Mouse (Mus musculus) lung, postnatal 10 days (tissue): ENCODE data around the gene Chrm5.
A peak's percentile ranks its signal among the peaks of the same experiment; 100 is the strongest.
"Not testable (repeated sequence)": the region's sequence is repeated elsewhere in the genome, so short reads cannot be mapped to it uniquely, and the experiment has no call there.

Source experiments
- DNase-seq: peaks from one replicate; pipeline ENCODE4 v3.0.0; 2021

The Chrm5 gene

DNA sequence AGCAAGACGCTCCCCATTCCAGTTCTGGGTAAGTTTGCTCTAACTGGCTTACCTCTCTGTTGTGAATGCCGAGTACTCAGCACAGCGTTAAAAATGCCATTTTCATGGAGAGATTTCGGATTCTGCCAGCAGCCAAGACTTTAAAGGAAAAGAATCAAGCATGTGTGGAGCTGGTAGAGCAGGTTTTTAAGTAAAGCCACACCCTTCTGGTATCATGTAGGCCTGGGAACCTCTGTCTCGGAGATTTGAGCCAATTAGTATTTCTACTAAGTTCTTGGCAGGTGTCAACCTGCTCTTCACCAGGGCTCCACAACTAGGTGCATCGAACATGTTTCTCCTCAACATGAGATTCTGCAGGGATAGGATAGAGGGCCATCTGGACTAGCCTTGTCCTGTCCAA lies 4.0 kb downstream of the Chrm5 start:
- no peak for DNase-seq

DNA sequence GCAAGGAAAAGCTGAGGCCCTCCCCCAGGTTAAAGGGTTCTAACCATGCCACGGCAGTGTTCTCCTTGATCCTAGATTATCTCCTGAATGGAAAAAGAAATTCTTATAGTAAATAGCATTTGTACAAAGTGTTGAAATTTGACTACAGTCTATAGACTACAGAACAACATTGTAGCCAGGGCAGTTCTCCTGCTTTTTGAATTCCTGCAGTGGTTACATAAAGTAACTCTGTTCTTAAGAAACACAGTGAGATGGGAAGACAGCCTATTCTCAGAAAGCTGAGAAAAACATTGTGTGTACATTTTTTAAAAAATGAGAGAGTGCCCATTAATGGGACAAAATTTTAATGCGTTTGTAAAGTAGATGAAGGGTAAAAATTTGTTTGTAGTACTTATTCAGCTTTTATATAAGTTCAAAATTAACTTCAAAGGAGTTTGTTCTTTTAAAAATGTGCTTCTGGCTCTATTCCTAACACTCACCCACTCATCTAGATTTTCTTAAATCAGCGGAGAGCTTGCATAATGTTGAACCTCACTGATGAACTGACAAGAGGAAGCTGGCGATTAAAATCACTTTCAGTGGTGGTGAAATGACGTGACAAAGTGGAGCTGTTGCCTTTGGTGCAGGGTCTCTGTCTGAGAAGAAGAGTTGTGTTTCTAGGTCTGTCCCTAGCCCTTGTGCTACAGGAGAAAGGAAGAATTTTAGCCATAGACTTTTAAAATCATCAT lies 5.4 kb downstream of the Chrm5 start:
- peak; percentile 41 for DNase-seq

- no peak for DNase-seq
Observed at GRCm38 (mm10) chr2:112472076-112472475, 8.5 kb downstream of the Chrm5 start.

DNA sequence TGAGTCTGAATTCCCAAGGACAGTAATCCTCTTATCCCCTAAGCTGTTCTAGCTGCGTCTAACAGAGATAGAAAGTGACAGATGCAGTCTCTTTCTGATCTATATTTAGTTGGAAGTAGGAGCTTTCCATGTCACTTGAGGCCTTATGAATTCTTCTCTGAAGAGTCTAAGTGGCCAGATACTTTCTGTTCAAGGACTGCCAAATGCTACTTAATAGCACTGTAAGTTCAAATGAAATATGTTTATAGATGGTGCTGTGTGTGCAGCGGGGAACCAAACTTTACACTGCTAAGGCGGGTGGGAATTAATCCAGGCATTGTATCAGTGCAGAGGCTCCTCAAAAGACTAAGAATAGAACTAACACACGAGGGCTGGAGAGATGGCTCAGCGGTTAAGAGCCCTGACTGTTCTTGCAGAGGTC lies 9.6 kb downstream of the Chrm5 start:
- no peak for DNase-seq

DNA sequence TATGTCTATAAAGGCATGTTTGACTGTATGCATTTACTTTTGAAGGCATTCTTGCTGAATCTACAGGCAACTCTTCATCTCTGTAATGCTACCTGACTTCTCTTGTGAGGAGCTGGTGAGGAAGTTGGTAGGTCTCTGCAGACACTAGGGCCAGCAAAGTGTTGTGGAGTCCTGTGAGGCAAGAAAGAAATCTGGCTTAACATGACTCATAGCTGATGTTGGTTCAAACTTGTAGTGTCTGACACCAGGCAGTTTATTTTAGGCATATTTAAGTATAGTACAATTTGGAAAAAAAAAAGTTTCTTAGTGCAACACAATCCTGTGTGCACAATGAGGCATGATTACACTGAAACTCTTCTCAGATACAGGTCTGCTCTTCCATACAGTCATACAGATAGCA lies 11.0 kb downstream of the Chrm5 start:
- DNase-seq = no peak

- no peak for DNase-seq
Observed at GRCm38 (mm10) chr2:112460557-112460956, 20.0 kb downstream of the Chrm5 start.

DNA sequence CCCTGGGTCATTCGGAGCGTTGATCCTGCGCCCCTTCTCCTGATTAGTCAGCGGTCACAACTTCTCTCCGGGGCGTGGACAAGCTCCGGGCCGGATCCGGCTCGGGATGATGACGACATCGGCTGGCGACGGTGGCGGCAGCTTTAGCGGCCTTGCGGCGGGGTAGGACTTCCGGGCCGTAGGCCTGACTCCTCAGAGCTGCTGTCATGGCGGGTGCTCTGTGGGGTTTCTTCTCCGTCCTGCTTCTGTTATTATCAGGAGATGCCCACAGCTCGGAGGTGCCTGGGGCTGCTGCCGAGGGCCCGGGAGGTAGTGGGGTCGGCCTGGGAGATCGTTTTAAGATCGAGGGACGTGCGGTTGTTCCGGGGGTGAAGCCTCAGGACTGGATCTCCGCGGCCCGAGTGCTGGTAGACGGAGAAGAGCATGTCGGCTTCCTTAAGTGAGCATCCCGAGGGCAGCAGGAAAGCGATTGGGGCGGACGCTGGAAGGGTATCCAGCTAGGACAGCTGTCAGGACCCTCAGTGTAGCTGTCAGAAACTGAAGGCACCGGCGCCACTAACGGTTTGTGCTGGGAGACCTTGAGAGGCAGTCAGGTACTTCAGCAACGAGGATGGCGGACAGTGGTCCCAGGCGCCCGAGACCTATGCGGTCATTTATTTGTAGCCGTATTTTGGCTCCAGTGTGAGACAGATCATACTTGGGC lies 25.6 kb downstream of the Chrm5 start, which contains the start of gene Emc7:
Emc7 (plus strand) TSS at position 136 of the 703 bp plus-strand sequence.
- peak; percentile 99 for DNase-seq

DNA sequence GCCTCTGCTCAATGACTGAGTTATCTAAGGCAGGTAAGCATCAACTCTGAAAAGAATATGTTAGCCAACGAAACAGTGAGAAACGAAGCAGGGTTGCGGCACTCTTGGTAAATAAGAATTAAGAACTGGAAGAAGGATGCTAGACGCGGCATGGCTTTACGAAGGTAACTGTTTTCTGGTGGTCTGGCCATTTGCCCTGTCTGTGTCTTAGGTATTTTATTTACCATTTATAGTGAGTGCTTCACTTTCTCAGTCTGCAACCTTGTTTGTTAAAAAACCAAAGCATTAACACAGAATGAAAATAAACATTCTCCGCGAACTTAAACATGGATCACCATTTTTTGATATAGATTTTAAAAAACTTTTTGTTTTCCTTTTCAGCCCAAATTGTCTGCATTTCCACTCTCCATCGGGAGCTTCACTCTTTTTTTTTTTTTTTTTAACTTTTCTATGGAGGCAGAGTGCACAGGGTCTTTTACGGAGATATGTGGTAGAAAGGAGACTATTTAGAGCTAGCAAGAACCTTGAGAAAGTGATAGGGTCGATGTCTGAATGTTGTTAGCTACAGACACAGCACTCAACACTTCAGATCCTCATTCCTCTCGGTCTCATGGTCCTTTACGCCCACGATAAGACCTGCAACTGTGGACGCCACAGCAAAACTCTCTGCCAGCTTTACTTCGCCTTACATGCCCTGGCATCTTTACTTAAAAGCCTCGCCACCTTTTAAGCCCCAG lies 26.3 kb downstream of the Chrm5 start:
- DNase-seq = no peak

GRCm38 (mm10) chr2:112452513-112452912 lies 28.1 kb downstream of the Chrm5 start:
- DNase-seq = not testable (repeated sequence)

GRCm38 (mm10) chr2:112449597-112450296 lies 30.8 kb downstream of the Chrm5 start:
- peak; percentile 46 for DNase-seq

DNA sequence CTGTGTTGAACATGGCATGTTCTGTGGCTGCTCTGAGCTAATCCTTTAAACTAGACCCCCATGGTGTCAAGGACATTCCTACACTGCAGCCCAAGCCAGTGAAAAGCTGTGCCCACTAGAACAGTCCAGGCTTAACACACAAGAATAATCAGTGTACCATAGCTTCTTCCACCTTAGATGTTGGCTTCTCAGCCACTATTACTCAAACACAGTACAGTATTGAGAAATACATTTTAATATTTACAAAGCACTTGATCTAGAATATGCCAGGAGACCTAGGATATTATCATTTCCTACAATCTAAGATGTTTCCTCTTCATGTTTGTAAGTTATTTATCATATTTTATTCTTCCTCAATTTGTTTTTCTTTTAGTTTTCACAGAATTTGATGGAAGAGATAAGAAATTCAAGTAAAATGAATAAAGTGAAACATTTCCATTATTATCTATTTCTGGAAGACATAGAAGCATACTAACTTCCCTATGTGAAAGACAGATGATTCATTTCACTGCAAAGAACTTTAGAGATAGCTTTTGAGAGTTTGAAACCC lies 32.0 kb downstream of the Chrm5 start:
- no peak for DNase-seq

DNA sequence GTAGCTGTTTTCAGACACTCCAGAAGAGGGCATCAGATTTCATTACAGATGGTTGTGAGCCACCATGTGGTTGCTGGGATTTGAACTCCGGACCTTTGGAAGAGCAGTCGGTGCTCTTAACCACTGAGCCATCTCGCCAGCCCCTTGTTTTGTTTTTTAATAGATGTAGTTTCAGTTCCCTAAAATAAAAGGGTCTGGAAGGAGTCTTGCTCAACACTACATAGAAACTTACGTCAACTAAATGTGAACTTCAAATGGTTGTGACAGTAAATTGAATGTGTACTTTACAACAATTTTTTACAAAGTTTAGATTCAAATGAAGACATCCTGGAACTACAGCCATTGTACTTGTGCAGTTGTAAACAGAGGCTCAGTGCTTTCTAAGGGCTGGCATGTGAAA lies 32.5 kb downstream of the Chrm5 start:
- DNase-seq = not testable (repeated sequence)

- DNase-seq = no peak
Observed at GRCm38 (mm10) chr2:112445511-112445910, 35.1 kb downstream of the Chrm5 start.

- DNase-seq = no peak
Observed at GRCm38 (mm10) chr2:112443491-112443890, 37.1 kb downstream of the Chrm5 start.

DNA sequence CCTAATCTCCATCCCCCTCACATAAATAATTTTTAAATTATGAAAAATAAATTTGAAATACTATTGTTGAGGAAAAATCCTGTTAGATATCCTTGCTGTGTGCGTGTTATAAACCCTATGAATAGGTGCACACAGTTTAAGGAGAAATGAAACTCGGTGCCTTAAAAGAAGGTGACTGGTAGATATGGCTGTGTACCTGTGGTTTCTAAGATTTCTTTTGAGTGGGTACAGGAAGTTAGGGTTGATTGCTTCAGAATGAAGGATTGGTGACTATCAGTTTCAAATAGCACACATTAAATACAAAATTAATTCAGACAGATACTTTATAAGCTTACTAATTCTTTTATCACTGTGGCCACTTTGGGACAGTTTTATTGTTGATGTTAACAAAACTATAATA lies 43.0 kb downstream of the Chrm5 start:
- DNase-seq = no peak

DNA sequence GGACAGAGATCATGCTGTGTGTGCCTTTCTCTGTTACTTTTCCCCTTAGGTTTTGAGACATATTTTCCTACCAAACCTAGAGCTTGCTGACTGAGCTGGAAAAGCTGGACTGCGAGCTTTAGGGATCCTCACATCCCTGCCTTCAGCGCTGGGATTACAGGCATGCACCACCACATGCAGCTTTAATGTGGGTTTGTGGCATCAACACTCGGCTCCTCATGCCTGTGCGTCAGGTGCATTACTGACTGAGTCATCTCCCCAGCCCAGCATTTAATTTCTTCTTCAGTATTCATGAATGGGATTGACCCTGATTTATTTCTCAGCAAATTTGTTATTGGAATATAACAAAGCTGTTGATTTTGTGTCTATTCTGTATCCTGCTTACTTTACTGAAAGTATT lies 44.3 kb downstream of the Chrm5 start:
- no peak for DNase-seq

DNA sequence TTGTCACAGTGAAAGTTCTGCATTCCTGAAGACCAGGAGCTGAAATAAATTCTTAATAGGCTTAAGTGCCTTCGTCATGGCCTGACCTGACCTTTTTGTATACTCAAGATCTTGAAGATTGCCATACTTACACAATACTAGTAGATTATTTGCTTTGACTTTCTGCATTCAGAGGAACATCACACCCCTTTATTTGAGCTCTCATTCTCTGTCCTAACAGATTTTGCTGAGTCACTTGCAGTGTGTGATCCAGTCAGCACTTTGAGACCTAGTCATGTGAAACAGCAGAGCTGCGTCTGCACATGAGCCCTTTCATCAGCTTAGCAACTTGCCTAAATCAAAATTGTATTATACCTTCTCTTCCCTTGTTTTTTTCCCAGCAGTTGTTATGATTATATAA lies 47.2 kb downstream of the Chrm5 start:
- DNase-seq = peak; percentile 7

GRCm38 (mm10) chr2:112432523-112432922 lies 48.0 kb downstream of the Chrm5 start:
- no peak for DNase-seq

DNA sequence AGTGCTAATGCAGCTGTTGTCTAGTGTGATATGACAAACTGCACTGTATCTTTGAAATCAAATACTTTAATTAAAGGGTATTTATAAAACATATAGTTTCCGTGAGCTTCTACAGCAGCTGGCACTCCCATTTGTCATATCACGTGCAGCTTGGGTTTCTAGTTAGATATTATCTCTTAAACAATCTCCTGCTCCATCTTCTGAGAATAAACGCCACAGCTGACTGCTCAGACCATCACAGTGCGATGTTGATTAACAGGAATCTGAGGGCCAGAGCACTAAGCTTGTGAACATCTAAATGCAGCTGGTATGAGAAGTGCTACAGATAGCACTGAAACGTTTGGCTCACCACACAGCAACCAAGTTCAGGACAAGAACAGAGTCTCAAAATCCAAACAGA lies 50.2 kb downstream of the Chrm5 start:
- no peak for DNase-seq

- DNase-seq = no peak
Observed at GRCm38 (mm10) chr2:112429665-112430064, 50.9 kb downstream of the Chrm5 start.
